Mouse (Mus musculus) adrenal gland, postnatal 25 days (tissue): ENCODE data around the gene Tsku. TPM values are rescaled to one million over a fixed set of nuclear protein-coding genes. Genes with fewer than 3 reads are reported as not detected.

Source experiments
- DNase-seq: peaks from one replicate; pipeline ENCODE4 v3.0.0; 2021; ENCODE audit warnings: mixed read lengths
- total RNA-seq: library from RNA; stranded (reverse); gene quantifications from 2 replicates; pipeline ENCODE4 v1.2.3, GENCODE M21; 2021

Tsku gene
- total RNA-seq, 1 experiment from 2014 or later = 22.9 TPM

DNA sequence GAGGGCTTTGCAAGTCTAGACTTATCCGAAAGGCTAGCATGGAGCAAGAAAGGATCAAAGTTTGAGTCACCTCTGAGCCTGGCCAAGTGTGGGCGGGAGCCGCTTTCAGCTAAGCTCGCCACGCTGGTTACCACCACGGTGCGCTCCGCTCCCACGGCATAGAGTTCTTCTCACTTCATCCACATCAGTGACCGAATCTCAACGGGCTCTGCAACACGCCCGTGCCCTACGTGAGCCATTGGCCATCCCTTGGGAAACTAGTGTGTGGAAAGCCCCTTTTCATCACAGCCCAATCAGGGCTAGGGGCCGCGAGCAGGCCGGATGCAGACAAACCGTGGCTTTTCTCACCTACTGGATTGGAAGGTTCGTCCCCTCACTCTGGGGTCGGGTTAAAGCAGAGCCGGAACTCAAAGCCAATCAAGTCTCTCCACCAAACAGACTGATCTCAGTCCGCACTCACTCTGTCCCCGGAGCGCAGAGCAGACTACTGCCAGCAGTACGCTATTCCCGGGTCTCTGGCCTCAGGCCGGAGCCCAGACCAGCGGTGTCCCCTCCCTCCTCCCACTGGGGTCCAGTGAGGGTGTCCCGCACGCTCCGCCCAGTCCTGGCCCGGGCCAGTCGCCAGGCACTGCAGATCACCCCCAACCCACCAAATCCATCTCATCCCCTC is 1.0 kb downstream of the Tsku start:
- peak; percentile 59 for DNase-seq

- DNase-seq = no peak
Observed at GRCm38 (mm10) chr7:98358016-98358415, 3.1 kb downstream of the Tsku start.

DNA sequence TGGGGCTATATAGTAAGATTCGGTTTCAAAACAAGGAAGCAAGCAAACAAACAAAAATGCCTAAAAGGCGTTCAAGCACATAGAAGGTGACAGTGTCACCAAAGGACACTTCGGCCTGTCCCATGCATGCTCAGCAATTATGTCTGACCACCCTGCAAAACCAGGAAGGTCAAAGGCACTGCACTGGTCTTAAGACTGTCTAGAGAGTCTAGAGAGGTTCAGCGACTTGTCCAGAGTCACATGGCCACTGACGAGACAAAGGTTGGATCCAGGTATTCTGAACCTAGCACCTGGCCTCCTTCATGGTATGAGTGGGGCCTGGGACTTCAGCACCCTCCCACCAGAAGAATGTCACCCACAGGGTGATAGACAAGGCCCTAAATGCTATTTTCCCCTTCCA is 3.8 kb downstream of the Tsku start:
- no peak for DNase-seq

GRCm38 (mm10) chr7:98354921-98355310 is 6.2 kb downstream of the Tsku start:
- DNase-seq = no peak

- DNase-seq = no peak
Observed at GRCm38 (mm10) chr7:98354160-98354920, 6.8 kb downstream of the Tsku start.

GRCm38 (mm10) chr7:98353616-98354015 is 7.5 kb downstream of the Tsku start:
- DNase-seq = no peak

- DNase-seq = no peak
Observed at GRCm38 (mm10) chr7:98351523-98351922, 9.6 kb downstream of the Tsku start.

GRCm38 (mm10) chr7:98349821-98350220 is 11.3 kb downstream of the Tsku start:
- no peak for DNase-seq

- DNase-seq = peak; percentile 91
Observed at GRCm38 (mm10) chr7:98349096-98349495, 12.0 kb downstream of the Tsku start.

DNA sequence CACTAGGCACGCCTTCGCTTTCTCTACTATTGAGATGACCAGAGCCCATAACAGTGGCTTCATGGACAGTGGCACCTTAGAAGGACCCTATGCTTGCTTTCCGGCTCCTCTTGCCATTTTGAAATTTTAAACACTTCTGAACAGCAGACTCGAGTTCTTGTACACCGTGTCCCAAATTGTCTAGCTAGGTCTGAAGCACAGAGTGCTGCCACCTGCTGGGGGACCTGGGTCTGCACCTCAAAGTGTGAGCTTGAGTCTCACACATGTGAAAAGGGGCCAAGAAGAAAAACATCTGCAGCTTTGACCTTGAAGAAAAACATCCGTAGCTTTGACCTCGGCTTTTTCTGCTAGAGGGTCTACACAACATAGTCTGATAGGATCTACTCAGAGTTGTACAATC is 13.1 kb downstream of the Tsku start:
- peak; percentile 70 for DNase-seq

DNA sequence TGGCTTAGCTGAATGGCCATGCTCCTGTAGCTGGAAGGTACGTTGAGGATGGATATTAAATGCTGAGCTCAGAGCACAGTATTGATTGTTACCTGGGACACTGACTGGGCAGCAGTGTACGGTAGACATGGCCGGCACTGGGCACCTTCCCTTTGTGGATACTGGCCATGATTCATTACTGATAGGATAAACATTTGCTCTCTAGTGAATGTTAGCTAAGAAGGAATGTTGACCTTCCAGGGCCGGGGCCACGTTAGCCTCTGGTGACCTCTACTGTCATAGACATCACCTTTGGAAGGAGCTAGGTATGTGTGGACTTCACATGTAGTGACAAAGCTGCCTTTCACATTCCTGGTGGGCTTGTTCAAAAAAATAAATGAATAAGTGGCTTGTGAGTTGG is 13.7 kb downstream of the Tsku start:
- no peak for DNase-seq

DNA sequence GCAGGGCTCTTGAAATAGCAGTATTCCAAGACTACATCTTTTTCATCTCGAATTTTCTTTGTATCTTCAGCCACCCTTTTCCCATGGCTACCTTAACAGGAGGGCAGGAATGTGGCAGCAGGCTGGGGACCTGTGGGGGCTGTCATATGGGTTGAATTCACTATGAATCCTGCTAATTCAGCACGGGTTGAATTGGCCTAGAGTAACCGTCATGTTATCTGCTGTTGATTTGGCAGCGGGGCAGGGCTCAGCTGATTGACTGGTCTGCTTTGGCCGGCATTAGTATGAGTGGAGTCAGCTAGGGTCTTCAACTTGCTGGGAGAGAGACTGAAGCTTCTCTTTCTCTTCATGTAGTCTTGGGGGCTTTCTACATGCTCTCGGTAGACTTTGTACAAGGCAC is 16.1 kb downstream of the Tsku start:
- no peak for DNase-seq

DNA sequence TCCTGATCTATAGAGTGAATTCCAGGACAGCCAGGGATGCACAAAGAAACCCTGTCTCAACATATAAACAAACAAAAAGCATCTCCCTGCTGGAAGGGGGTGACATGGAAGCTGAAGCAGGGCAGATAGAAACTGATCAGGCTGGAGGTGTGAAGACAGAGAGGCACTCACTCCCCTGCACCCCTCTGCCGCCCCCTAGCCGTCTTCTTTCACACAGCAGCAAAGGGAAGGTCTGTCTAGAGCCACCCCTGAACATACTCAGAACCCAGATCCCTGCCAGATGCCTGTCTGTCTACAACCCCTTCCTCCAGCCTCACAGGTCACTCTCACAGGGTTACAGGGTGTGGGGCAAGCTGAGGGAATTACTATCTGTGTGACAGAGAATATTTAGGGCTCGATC is 16.8 kb downstream of the Tsku start:
- peak; percentile 44 for DNase-seq

- DNase-seq = no peak
Observed at GRCm38 (mm10) chr7:98342249-98342648, 18.9 kb downstream of the Tsku start.

DNA sequence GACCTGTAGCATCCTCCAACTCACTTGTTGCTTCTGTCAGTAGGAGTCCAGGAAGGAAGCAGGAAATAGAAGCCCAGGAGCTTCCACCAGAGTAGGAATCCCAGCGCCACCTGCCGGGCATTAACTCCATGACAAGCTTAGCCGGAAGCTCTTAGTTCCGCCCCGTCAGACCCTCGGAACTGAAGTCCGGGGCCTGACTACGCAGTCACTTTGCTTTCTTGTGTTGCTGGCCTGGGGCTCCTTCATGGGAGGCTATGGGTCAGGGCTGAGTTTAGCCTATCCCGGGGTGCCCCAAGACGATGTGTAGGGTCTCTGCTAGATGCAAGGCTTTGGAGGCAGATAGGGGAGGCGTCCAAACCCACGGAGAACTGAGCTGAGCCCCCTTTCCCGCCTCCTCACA is 19.7 kb downstream of the Tsku start:
- DNase-seq = peak; percentile 87

- DNase-seq = no peak
Observed at GRCm38 (mm10) chr7:98340343-98340742, 20.8 kb downstream of the Tsku start.

GRCm38 (mm10) chr7:98333987-98334386 is 27.1 kb downstream of the Tsku start:
- no peak for DNase-seq

DNA sequence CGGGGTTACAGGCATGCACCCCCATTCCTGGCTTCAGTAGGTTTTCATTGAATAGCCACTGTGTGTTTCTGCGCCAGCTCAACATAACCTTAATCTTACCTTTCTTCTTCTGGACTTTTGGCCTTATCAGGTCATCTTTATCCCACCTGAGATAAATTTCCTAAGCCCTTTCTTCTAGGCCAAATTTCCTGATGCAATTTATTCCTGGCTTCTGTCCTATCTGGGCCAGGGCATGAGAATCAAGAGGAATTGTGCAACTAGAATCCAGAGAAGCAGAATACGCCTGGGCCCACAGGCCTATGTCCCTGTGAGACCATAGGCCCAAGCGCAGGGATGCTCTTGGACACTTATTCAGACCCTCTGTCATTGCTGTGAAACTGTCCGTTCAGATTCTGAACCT is 27.6 kb downstream of the Tsku start:
- no peak for DNase-seq

GRCm38 (mm10) chr7:98332678-98333397 is 28.3 kb downstream of the Tsku start:
- DNase-seq = no peak

GRCm38 (mm10) chr7:98331932-98332331 is 29.2 kb downstream of the Tsku start:
- DNase-seq = no peak

DNA sequence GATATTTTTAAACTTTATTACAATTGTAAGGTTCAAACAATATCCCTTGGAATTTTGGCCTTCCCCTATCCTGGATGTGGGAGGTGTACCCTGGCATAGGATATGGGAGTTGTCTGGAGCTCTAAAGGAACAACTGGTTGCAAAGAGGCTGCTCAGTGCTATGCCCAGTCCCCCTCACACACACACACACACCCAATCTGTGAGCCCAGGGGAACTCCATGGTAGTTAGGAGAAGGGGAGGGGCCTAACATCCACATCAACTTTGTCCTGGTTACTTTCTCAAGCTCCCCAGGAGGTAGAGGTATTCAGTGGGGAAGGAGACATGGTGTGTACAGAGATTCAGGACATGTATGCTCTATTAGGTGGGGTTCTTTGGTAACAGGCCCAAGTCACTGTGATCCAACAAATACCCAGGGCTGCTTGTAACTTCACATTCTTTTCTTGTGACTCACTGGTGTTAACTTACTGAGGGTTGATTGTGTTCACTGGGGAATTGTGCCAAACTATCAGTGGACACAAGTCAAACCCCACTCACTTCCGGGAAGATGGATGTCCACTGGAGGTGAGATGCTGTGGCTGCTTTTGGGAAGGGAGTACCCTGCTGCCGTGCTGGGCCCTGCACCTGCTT is 30.6 kb downstream of the Tsku start:
- DNase-seq = no peak

- DNase-seq = no peak
Observed at GRCm38 (mm10) chr7:98329651-98330374, 31.3 kb downstream of the Tsku start.
